Mouse (Mus musculus) liver, embryonic 16.5 days (tissue): ENCODE measurements around the gene Pax7. TPM values are rescaled to one million over a fixed set of nuclear protein-coding genes. Genes with fewer than 3 reads are reported as not detected.

Experiments
- ATAC-seq: fragments of 200-750 bp; cut with Nextera tagmentation; 2 replicates; pipeline ENCODE4 v1.8.0; 2017; ENCODE audit warnings: low read depth, mild to moderate bottlenecking, moderate number of reproducible peaks, moderate library complexity
- H3K27ac ChIP-seq: fragments of 300-500 bp; sonication (generic); 2 replicates; pipeline ENCODE4 v1.5.1; 2014; ENCODE audit warnings: mild to moderate bottlenecking, low read length
- H3K27me3 ChIP-seq: fragments of 300-500 bp; sonication (generic); 2 replicates; pipeline ENCODE4 v1.6.1; 2014; ENCODE audit warnings: low read depth, low read length, mixed read lengths; ENCODE audit not compliant: control insufficient read depth, insufficient read depth
- H3K36me3 ChIP-seq: fragments of 300-500 bp; sonication (generic); 2 replicates; pipeline ENCODE4 v1.6.1; 2014; ENCODE audit warnings: mild to moderate bottlenecking; ENCODE audit not compliant: control insufficient read depth, insufficient read depth
- H3K4me1 ChIP-seq: fragments of 300-500 bp; sonication (generic); 2 replicates; pipeline ENCODE4 v1.6.1; 2014; ENCODE audit warnings: low read depth, low read length, mixed read lengths; ENCODE audit not compliant: control insufficient read depth
- H3K4me2 ChIP-seq: fragments of 300-500 bp; sonication (generic); 2 replicates; pipeline ENCODE4 v1.6.1; 2014; ENCODE audit warnings: low read depth, low read length, mixed read lengths
- H3K4me3 ChIP-seq: fragments of 300-500 bp; sonication (generic); 2 replicates; pipeline ENCODE4 v1.5.1; 2014; ENCODE audit warnings: low read depth, mild to moderate bottlenecking, low read length
- H3K9ac ChIP-seq: fragments of 300-500 bp; sonication (generic); 2 replicates; pipeline ENCODE4 v1.6.1; 2014; ENCODE audit warnings: low read depth, low read length
- H3K9me3 ChIP-seq: fragments of 300-500 bp; sonication (generic); replicated peaks from 2 replicates; pipeline ENCODE4 v1.6.1; 2016; ENCODE audit warnings: low read length; ENCODE audit not compliant: control insufficient read depth
- WGBS: fragments of 180-500 bp; shearing (Covaris S2); extraction: QIAGEN DNeasy Blood & Tissue Kit; methylation state at CpG from one replicate; pipeline ENCODE4 v1.1.7; 2014; ENCODE audit not compliant: insufficient replicate concordance; 5-methylcytosine and 5-hydroxymethylcytosine counted together
- polyA plus RNA-seq: library from polyadenylated mRNA; unstranded; fragments of >200 nt; fragmentation: Nextera tagmentation; extraction: Ambion mirVana; gene quantifications from 2 replicates; pipeline ENCODE4 v1.2.1, GENCODE M21; 2015

Gene Pax7
- polyA plus RNA-seq, 1 experiment from 2014 or later: not detected

GRCm38 (mm10) chr4:139767823-139768222, 65.5 kb downstream of the Pax7 start:
- no peaks in the 10 kb centered on the region for H3K4me1 ChIP-seq
- no peak overlapping the region for H3K9ac ChIP-seq
- H3K9me3 ChIP-seq: no peaks in the 10 kb centered on the region
- H3K27ac ChIP-seq: no peak overlapping the region
- no peaks in the 10 kb centered on the region for H3K36me3 ChIP-seq
- H3K4me2 ChIP-seq: no peak overlapping the region
- no peak overlapping the region for H3K4me3 ChIP-seq
- ATAC-seq: no peak
- 36% methylated on average over 5 of the region's 5 CpGs for WGBS
- H3K27me3 ChIP-seq: peaks cover 21% of the 10 kb centered on the region

GRCm38 (mm10) chr4:139767115-139767718, 66.1 kb downstream of the Pax7 start:
- H3K9ac ChIP-seq: no peak overlapping the region
- peaks cover 21% of the 10 kb centered on the region for H3K27me3 ChIP-seq
- H3K4me3 ChIP-seq: no peak overlapping the region
- no peak overlapping the region for H3K27ac ChIP-seq
- WGBS: 12% methylated on average over 18 of the region's 18 CpGs
- H3K9me3 ChIP-seq: no peaks in the 10 kb centered on the region
- no peak for ATAC-seq
- no peaks in the 10 kb centered on the region for H3K36me3 ChIP-seq
- no peak overlapping the region for H3K4me2 ChIP-seq
- no peaks in the 10 kb centered on the region for H3K4me1 ChIP-seq

GRCm38 (mm10) chr4:139761911-139762310, 71.4 kb downstream of the Pax7 start:
- no peaks in the 10 kb centered on the region for H3K9me3 ChIP-seq
- peaks cover 5% of the 10 kb centered on the region; the same call in 1 of the 2 replicates for H3K27me3 ChIP-seq
- no peaks in the 10 kb centered on the region for H3K36me3 ChIP-seq
- H3K27ac ChIP-seq: no peak overlapping the region
- H3K4me1 ChIP-seq: no peaks in the 10 kb centered on the region
- ATAC-seq: no peak
- 8% methylated on average over 13 of the region's 13 CpGs for WGBS
- no peak overlapping the region for H3K9ac ChIP-seq
- no peak overlapping the region for H3K4me3 ChIP-seq
- no peak overlapping the region for H3K4me2 ChIP-seq

- peaks cover 5% of the 10 kb centered on the region; the same call in 1 of the 2 replicates for H3K27me3 ChIP-seq
- H3K4me3 ChIP-seq: no peak overlapping the region
- 54% methylated on average over 11 of the region's 11 CpGs for WGBS
- H3K4me1 ChIP-seq: no peaks in the 10 kb centered on the region
- no peaks in the 10 kb centered on the region for H3K36me3 ChIP-seq
- H3K9me3 ChIP-seq: no peaks in the 10 kb centered on the region
- no peak overlapping the region for H3K27ac ChIP-seq
- no peak overlapping the region for H3K4me2 ChIP-seq
- no peak overlapping the region for H3K9ac ChIP-seq
- ATAC-seq: no peak
Observed at GRCm38 (mm10) chr4:139760736-139761135, 72.6 kb downstream of the Pax7 start.

GRCm38 (mm10) chr4:139758512-139759340, 74.6 kb downstream of the Pax7 start:
- Histone ChIP-seq H3K4me2 (no peak overlapping the region), H3K27ac (no peak overlapping the region), H3K4me1 (no peaks in the 10 kb centered on the region; the same call in 1 of the 2 replicates), H3K27me3 (peaks cover 5% of the 10 kb centered on the region; the same call in 1 of the 2 replicates), H3K9ac (no peak overlapping the region), H3K9me3 (no peaks in the 10 kb centered on the region), H3K4me3 (no peak overlapping the region), H3K36me3 (no peaks in the 10 kb centered on the region)
- no peak for ATAC-seq
- 20% methylated on average over 17 of the region's 17 CpGs for WGBS

- Histone ChIP-seq H3K9ac (no peak overlapping the region), H3K4me2 (no peak overlapping the region), H3K9me3 (no peaks in the 10 kb centered on the region), H3K27me3 (no peaks in the 10 kb centered on the region), H3K4me1 (no peaks in the 10 kb centered on the region; the same call in 1 of the 2 replicates), H3K36me3 (no peaks in the 10 kb centered on the region), H3K4me3 (no peak overlapping the region), H3K27ac (no peak overlapping the region)
- ATAC-seq: no peak
- WGBS: 13% methylated on average over 11 of the region's 13 CpGs
Observed at GRCm38 (mm10) chr4:139756931-139757330, 76.4 kb downstream of the Pax7 start.

- Histone ChIP-seq H3K27ac (no peak overlapping the region), H3K4me2 (no peak overlapping the region), H3K4me3 (no peak overlapping the region), H3K27me3 (no peaks in the 10 kb centered on the region), H3K9ac (no peak overlapping the region), H3K9me3 (no peaks in the 10 kb centered on the region), H3K4me1 (no peaks in the 10 kb centered on the region; the same call in 1 of the 2 replicates), H3K36me3 (no peaks in the 10 kb centered on the region)
- 7% methylated on average over 11 of the region's 11 CpGs for WGBS
- no peak for ATAC-seq
Observed at GRCm38 (mm10) chr4:139754148-139754710, 79.1 kb downstream of the Pax7 start.

- Histone ChIP-seq H3K27ac (no peak overlapping the region), H3K4me3 (no peak overlapping the region), H3K9me3 (no peaks in the 10 kb centered on the region; the same call in 1 of the 2 replicates), H3K4me1 (no peaks in the 10 kb centered on the region; the same call in 1 of the 2 replicates), H3K27me3 (no peaks in the 10 kb centered on the region), H3K4me2 (no peak overlapping the region), H3K9ac (no peak overlapping the region), H3K36me3 (no peaks in the 10 kb centered on the region)
- ATAC-seq: no peak
- WGBS: 63% methylated on average over 5 of the region's 5 CpGs
Observed at GRCm38 (mm10) chr4:139750926-139751325, 82.4 kb downstream of the Pax7 start.
